Mouse (Mus musculus): ENCODE results near the gene Myo1a. TPM values are rescaled to one million over a fixed set of nuclear protein-coding genes. Genes with fewer than 3 reads are reported as not detected.
"Not testable (repeated sequence)": the region's sequence is repeated elsewhere in the genome, so short reads cannot be mapped to it uniquely, and the experiment has no call there.

Gene Myo1a
- polyA plus RNA-seq (2012; rRNA removed), result 2.0 and 2.6 TPM in 2 replicates

DNA sequence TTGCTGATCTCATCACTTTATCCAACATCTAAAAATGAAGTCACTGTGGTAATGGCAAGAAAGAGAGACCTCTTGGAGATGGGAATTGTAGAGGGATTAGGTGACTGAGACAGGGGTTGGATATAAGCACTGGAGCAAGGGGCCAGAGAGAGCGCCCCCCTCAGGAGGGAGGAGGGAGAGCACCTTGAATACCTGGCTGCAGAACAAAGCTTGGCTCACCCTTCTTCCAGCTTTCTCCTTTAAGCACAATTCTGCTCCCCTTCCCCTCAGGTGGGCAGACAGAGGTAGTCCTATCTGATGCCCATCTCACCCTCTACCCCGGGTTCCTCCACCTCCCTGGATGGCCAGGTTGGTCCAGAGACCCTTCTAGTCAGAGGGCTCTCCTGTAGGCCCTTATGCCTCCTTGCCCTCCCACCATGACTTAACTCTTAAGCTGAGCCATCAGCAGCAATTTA is at the start of gene Myo1a:
TSS of gene Myo1a (plus strand) at position 405 of the 455 bp plus-strand sequence.
- TF ChIP-seq CTCF (IDR thresholded peaks at IDR 0.05; ENCODE audit: borderline replicate concordance, extremely low read depth, insufficient read depth, insufficient read length), result peak; percentile 17; the same call in 1 of the 2 replicates
- no peak for TF ChIP-seq POLR2A (IDR thresholded peaks at IDR 0.05; ENCODE audit: borderline replicate concordance, extremely low read depth, insufficient read depth, insufficient read length, poor library complexity, severe bottlenecking)
- no peak for DNase-seq (ENCODE audit: low read depth)

DNA sequence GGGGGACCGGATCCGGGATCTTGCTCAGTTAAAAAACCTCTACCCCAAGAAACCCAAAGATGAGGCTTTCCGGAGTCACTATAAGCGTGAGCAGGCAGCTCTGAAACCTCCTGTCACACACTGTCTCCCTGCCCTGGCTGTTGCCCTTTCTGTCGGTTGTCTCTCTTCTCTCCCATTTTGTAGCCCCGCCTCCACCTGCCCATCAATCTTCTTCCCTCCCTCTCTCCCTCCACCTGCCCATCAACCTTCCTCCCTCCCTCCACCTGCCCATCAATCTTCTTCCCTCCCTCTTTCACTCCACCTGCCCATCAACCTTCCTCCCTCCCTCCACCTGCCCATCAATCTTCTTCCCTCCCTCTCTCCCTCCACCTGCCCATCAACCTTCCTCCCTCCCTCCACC is 47.4 kb upstream of the Myo1a start:
- DNase-seq (ENCODE audit: low read depth), result not testable (repeated sequence)

DNA sequence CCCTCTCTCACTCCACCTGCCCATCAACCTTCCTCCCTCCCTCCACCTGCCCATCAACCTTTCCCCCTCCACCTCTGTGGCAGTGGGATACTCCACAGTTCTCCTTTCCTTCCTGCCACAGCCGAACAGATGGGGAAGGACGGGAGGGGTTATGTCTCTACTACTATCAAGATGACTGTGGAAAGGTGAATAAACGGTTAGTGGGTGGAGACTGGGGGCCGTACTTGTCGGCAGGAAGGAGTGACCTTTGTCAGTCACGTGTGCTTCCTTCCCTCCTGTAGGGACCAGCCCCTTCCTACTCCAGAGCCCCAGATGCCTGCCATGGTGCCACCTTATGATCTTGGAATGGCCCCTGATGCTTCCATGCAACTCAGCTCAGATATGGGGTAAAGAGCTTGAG is 46.9 kb upstream of the Myo1a start:
- no peak for TF ChIP-seq CTCF (IDR thresholded peaks at IDR 0.05; ENCODE audit: borderline replicate concordance, extremely low read depth, insufficient read depth, insufficient read length)
- no peak for TF ChIP-seq POLR2A (IDR thresholded peaks at IDR 0.05; ENCODE audit: borderline replicate concordance, extremely low read depth, insufficient read depth, insufficient read length, poor library complexity, severe bottlenecking)
- no peak for DNase-seq (ENCODE audit: low read depth)

DNA sequence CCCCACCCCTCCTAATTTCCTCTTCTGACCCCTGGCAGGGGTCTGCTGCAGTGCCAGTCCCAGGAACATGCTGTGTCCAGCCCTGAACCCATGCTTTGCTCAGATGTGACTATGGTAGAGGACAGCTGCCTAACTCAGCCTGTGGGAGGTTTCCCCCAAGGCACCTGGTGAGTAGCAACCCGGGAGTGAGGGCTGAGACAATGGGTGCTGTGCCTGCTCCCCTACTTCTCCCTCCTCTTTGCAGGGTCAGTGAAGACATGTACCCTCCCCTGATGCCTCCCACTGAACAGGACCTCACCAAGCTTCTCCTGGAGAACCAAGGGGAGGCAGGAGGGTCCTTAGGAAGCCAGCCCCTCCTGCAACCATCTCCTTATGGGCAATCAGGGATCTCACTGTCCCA is 45.4 kb upstream of the Myo1a start:
- TF ChIP-seq POLR2A (IDR thresholded peaks at IDR 0.05; ENCODE audit: borderline replicate concordance, extremely low read depth, insufficient read depth, insufficient read length, poor library complexity, severe bottlenecking), result no peak
- no peak for TF ChIP-seq CTCF (IDR thresholded peaks at IDR 0.05; ENCODE audit: borderline replicate concordance, extremely low read depth, insufficient read depth, insufficient read length)
- DNase-seq (ENCODE audit: low read depth), result no peak

DNA sequence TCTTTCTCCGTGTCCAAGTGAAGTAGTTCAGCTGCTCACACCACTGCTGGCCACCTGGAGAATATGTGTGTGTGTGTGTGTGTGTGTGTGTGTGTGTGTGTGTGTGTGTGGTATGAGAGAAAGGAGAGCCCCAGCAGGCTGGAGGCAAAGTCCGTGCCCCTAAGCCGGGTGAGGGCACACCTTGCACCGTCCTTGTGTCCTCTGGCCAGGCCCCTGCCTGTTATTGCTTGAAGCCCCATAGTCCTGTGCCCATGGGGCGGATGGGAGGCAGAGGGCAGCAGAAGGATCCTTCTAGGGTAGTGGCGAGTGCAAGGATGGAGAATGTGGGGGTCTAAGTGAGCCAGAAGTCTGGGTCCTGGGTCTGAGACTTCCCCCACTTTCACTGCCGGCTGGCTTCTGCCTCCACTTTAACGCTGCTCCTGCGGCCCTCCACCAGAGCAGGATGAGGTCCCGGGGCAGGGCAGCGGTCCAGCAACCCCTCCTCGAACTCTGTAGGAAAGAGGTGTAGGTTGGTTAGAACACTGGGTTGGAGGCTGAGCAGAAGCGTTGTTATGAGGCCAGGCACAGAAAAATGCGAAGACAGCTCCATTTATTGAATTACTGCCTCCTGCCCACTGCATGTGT is 43.6 kb upstream of the Myo1a start:
- DNase-seq (ENCODE audit: low read depth), result no peak
- TF ChIP-seq CTCF (IDR thresholded peaks at IDR 0.05; ENCODE audit: borderline replicate concordance, extremely low read depth, insufficient read depth, insufficient read length), result no peak
- no peak for TF ChIP-seq POLR2A (IDR thresholded peaks at IDR 0.05; ENCODE audit: borderline replicate concordance, extremely low read depth, insufficient read depth, insufficient read length, poor library complexity, severe bottlenecking)

DNA sequence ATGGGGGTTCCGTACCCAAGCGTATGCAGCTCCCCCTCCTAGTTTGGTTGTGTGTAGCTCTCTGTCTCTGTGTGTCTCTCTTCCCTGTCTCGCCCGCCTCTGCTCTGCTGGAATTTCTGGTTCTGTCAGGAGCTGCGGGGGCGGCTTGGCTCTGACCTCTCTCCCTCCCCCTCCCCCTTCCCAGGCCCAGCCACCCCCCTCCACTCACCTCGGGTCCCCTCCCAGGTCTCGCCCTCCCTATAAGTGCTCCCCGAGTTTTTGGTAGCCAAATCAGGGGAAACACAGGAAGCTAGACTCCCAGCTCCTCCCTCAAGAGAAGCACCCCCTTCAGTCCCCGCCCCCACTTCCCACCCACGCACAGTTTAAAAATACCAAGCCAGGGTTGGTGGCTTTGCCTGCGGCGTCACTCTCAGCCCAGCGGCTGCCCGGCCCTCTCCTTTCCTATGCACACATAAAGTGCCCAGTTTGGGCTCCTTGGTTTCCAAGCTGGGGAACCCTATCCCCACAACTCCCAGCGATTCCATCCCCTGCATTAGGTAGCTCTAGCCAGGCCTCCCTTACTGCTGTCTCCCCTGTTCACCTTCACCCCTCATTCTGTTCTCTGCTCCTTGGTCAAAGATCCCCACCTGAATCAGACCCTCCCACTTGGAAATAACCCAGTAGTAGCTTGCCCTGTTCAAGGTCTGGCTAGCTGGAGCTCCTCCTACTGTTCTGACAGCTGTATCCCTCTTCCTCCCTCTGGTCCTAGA is 42.9 kb upstream of the Myo1a start:
- peak; percentile 30 for DNase-seq (ENCODE audit: low read depth)

DNA sequence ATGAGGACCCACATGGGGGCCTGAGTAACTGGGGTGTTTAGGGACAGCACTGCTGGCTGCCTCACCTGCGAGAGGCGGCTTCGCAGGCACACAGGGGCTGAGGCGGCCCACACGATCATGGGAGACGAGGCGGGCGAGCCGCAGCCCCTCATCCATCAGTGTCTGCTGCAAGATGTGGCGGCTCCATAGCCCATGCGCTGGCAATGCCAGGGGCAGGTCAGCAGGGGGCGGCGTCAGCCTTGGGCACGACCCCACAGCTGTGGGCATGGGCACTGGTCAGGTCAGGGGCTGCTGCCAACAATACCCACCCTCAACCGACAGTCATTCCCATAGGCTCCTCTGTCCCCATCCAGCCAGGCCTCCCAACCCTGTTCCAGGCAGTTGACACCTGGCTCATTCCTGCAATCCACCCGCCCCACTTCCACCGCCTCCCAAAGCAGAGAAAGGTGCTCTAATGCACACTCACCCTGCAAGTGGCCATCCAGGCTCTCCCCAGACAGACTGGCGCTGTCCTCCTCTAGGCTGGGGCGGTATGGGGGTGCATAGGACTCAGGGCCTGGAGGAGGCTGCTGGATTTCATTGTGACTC is 42.2 kb upstream of the Myo1a start:
- DNase-seq (ENCODE audit: low read depth), result peak; percentile 16
- TF ChIP-seq CTCF (IDR thresholded peaks at IDR 0.05; ENCODE audit: borderline replicate concordance, extremely low read depth, insufficient read depth, insufficient read length), result peak; percentile 23; the same call in 1 of the 2 replicates
- no peak for TF ChIP-seq POLR2A (IDR thresholded peaks at IDR 0.05; ENCODE audit: borderline replicate concordance, extremely low read depth, insufficient read depth, insufficient read length, poor library complexity, severe bottlenecking)

More for the DNA sequence above, 42.9 kb upstream of the Myo1a start:
- TF ChIP-seq POLR2A (IDR thresholded peaks at IDR 0.05; ENCODE audit: borderline replicate concordance, extremely low read depth, insufficient read depth, insufficient read length, poor library complexity, severe bottlenecking) (no peak), CTCF (IDR thresholded peaks at IDR 0.05; ENCODE audit: borderline replicate concordance, extremely low read depth, insufficient read depth, insufficient read length) (no peak)

DNA sequence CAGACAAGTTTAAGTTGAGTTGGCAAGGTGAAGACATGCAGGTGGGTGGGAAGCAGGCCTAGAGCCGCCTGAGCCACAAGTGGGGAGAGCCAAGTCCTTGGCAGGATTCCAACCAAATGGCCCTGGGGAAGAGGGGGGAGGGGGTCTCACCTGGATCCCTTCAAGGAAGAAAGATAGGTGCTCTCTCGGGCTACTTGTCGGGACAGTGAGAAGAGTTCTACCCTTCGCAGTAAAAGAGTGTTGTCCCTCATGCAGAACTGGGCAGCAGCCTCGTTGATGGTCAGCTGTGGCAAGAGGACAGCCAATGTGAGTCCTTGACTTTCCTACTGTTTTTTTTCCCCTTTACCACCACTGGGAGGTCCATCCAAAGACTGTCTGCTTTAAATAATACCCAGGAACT is 41.4 kb upstream of the Myo1a start:
- no peak for TF ChIP-seq CTCF (IDR thresholded peaks at IDR 0.05; ENCODE audit: borderline replicate concordance, extremely low read depth, insufficient read depth, insufficient read length)
- no peak for DNase-seq (ENCODE audit: low read depth)

DNA sequence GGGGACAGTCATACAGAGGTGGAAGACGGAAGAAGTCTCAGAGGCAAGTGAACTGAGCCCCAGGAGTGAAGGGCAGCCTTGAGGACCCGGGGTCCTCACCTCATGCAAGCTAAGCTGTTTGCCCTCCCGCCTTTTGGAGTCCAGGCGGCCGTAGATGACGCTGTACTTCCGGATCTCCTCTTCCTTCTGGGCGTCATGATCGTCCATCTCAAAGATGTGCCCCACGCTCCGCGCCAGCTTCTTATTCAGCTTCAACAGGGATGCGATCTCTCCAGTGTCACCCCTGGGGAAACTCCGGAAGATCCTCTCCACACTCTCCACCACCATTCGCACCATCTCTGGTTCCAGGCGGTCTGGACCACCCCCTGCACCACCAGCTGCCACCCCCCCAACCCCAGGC is 40.8 kb upstream of the Myo1a start:
- no peak for DNase-seq (ENCODE audit: low read depth)

DNA sequence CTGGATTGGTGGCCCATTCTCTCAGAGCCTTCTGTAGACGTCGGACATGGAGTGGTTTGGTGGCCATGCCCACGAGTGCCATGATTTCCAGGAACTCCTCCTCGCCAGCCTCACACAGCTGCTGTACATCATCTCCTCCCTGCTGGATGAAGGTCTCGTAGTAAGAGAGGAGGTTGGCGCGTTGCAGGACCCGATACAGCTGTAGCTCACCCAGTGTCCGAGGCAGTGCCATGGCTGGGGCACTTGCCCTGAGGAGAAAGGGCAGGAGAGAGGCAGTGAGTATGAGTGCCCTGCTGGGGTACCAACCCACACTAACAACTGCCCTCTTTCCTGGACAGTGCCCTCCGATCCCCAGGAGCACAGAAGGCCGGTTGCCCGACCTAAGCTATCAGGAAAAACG is 40.1 kb upstream of the Myo1a start:
- no peak for DNase-seq (ENCODE audit: low read depth)
- no peak for TF ChIP-seq CTCF (IDR thresholded peaks at IDR 0.05; ENCODE audit: borderline replicate concordance, extremely low read depth, insufficient read depth, insufficient read length)
- no peak for TF ChIP-seq POLR2A (IDR thresholded peaks at IDR 0.05; ENCODE audit: borderline replicate concordance, extremely low read depth, insufficient read depth, insufficient read length, poor library complexity, severe bottlenecking)

More for the DNA sequence above, 40.8 kb upstream of the Myo1a start:
- TF ChIP-seq CTCF (IDR thresholded peaks at IDR 0.05; ENCODE audit: borderline replicate concordance, extremely low read depth, insufficient read depth, insufficient read length) (no peak), POLR2A (IDR thresholded peaks at IDR 0.05; ENCODE audit: borderline replicate concordance, extremely low read depth, insufficient read depth, insufficient read length, poor library complexity, severe bottlenecking) (no peak)

DNA sequence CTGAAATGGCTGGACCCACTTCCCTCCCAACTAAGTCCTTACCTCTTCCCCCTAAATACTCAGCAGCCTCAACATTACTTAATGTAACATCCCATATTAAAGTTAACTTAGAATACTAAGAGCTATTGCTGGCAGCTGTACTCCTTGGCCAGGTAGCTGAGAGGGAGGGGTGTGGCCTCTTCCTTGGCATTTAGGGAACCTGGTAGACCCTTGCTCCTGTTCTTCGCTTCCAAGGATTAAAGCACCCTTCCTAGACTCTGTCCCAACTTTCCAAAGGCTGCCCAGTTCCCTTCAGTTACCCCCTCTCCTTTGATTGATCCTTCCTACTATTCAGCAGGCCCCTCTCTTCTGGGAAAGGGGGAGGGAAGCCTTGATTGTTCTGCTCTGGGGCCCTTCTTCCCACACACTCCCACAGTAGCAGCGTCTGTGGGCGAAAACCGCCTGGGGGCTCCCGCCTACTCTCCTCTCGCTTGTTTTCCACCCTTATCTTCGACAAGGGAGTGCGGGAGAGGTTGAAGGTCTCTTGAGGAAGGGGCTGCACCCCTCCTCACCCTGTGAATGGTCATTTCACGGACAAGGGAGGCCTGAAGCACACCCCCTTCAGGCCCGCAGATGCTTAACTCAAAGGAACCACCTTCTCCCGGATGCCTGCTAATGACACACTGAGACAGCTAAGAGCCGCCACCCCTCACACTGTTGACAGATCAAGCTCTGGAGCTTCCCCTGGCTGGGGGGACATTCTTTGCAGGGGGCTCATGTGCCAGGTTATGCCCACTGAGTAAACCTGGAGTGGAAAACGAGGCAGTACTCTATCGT is 39.4 kb upstream of the Myo1a start:
- TF ChIP-seq POLR2A (IDR thresholded peaks at IDR 0.05; ENCODE audit: borderline replicate concordance, extremely low read depth, insufficient read depth, insufficient read length, poor library complexity, severe bottlenecking) (no peak), CTCF (IDR thresholded peaks at IDR 0.05; ENCODE audit: borderline replicate concordance, extremely low read depth, insufficient read depth, insufficient read length) (0 out of 2 replicates have a peak, but pooled peaks have one; percentile 3)
- DNase-seq (ENCODE audit: low read depth), result peak; percentile 32

All from brain, embryonic 14.5 days (tissue).